Mouse (Mus musculus) limb, embryonic 12.5 days (tissue): Measurements from ENCODE around the gene Itih1. TPM values are rescaled to one million over a fixed set of nuclear protein-coding genes. Genes with fewer than 3 reads are reported as not detected.

Experiments
- ATAC-seq: fragments of 200-750 bp; cut with Nextera tagmentation; 2 replicates; pipeline ENCODE4 v1.8.0; 2017; ENCODE audit warnings: low read depth, moderate TSS enrichment; ENCODE audit not compliant: insufficient number of reproducible peaks, insufficient read depth, low FRiP score, low TSS enrichment
- H3K27ac ChIP-seq: fragments of 300-500 bp; sonication (generic); 2 replicates; pipeline ENCODE4 v1.5.1; 2016; ENCODE audit warnings: mild to moderate bottlenecking, moderate library complexity
- H3K27me3 ChIP-seq: fragments of 300-500 bp; sonication (generic); 2 replicates; pipeline ENCODE4 v1.6.1; 2016; ENCODE audit warnings: mild to moderate bottlenecking, moderate library complexity
- H3K36me3 ChIP-seq: fragments of 300-500 bp; sonication (generic); 2 replicates; pipeline ENCODE4 v1.6.1; 2016; ENCODE audit warnings: mild to moderate bottlenecking, moderate library complexity
- H3K4me1 ChIP-seq: fragments of 300-500 bp; sonication (generic); replicated peaks from 2 replicates; pipeline ENCODE4 v1.6.1; 2016
- H3K4me2 ChIP-seq: fragments of 300-500 bp; sonication (generic); 2 replicates; pipeline ENCODE4 v1.6.1; 2016; ENCODE audit warnings: mild to moderate bottlenecking, moderate library complexity
- H3K4me3 ChIP-seq: fragments of 300-500 bp; sonication (generic); replicated peaks from 2 replicates; pipeline ENCODE4 v1.5.1; 2016; ENCODE audit warnings: mild to moderate bottlenecking
- H3K9ac ChIP-seq: fragments of 300-500 bp; sonication (generic); replicated peaks from 2 replicates; pipeline ENCODE4 v1.6.1; 2016; ENCODE audit warnings: mild to moderate bottlenecking, moderate library complexity
- H3K9me3 ChIP-seq: fragments of 300-500 bp; sonication (generic); 2 replicates; pipeline ENCODE4 v1.6.1; 2016; ENCODE audit warnings: mild to moderate bottlenecking, moderate library complexity
- WGBS: fragments of 180-500 bp; shearing (Covaris S2); methylation state at CpG from one replicate; pipeline ENCODE4 v1.1.7; 2016; 5-methylcytosine and 5-hydroxymethylcytosine counted together
- polyA plus RNA-seq: library from polyadenylated mRNA; unstranded; fragments of >200 nt; fragmentation: Nextera tagmentation; extraction: Ambion mirVana; gene quantifications from 2 replicates; pipeline ENCODE4 v1.2.1, GENCODE M21; 2016

Itih1 gene
- polyA plus RNA-seq, 1 experiment from 2014 or later: 0.06 TPM

DNA sequence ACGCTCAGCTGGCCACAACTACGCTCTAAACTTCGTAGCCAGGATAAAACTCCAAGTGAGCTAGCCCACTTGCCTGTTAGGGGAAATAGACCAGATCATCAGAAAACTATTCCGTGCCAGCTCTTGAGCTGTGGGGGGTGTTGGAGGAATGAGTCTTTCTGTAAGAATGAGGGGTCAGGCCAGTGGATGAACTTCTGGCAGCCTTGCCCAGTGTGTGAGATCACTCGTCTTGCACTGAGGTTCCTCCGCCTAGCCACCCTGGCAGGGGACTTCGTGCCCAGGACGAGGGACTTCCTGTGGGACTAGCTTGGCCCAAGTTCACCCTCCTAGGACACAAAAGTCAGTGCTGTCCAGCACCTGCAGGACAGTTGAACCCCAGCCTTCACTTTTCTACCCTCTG, 38.8 kb downstream of the Itih1 start:
- no peak for ATAC-seq
- Histone ChIP-seq H3K4me3 (no peak overlapping the region), H3K9me3 (0 out of 2 replicates have a peak, but pooled peaks cover 6% of the 10 kb centered on the region), H3K27me3 (no peaks in the 10 kb centered on the region), H3K4me2 (no peak overlapping the region), H3K9ac (no peak overlapping the region), H3K27ac (no peak overlapping the region), H3K36me3 (no peaks in the 10 kb centered on the region), H3K4me1 (no peaks in the 10 kb centered on the region)
- 82% methylated on average over 8 of the region's 8 CpGs for WGBS

DNA sequence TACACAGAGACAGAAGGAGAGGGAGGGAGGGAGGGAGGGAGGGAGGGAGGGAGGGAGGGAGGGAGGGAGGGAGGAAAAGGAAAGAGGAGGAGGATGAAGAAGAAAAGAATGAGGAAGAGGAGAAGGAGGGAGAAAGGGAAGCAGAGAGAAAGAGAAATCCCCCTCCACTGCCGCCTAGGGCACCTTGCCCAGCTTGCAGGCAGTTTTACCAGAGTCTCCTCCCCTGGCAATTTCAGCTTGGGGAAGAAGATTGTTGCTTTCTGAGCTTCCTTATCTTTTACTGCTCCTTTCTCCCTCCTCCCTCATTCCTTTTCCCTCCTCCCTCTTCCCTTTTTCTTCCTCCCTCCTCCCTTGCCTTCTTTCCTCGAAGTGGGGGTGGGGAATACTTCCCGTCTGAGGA, 40.1 kb downstream of the Itih1 start:
- 58% methylated on average over 2 of the region's 3 CpGs for WGBS
- no peak overlapping the region for H3K4me2 ChIP-seq
- ATAC-seq: no peak
- no peaks in the 10 kb centered on the region for H3K36me3 ChIP-seq
- no peak overlapping the region for H3K4me3 ChIP-seq
- H3K9me3 ChIP-seq: 0 out of 2 replicates have a peak, but pooled peaks cover 6% of the 10 kb centered on the region
- H3K27me3 ChIP-seq: no peaks in the 10 kb centered on the region
- no peak overlapping the region for H3K27ac ChIP-seq
- H3K4me1 ChIP-seq: no peaks in the 10 kb centered on the region
- no peak overlapping the region for H3K9ac ChIP-seq

DNA sequence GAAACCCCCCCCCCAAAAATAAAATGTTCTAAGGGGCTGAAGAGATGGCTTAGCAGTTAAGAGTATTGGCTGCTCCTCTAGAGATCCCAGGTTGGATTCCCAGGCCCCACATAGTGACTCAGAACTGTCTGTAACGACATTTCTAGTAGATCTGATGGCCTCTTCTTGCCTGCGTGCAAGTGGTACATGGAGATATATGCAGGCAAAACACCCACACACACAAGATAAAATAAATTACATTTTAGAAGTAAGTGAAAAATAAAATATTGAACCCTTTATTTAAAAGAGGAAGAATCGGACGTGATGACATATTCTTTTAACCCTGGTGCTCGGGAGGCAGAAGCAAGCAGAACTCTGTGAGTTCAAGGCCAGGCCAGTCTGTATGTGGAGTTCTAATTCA, 40.5 kb downstream of the Itih1 start:
- H3K9me3 ChIP-seq: 0 out of 2 replicates have a peak, but pooled peaks cover 6% of the 10 kb centered on the region
- no peak overlapping the region for H3K27ac ChIP-seq
- H3K36me3 ChIP-seq: no peaks in the 10 kb centered on the region
- H3K4me2 ChIP-seq: no peak overlapping the region
- no peaks in the 10 kb centered on the region for H3K4me1 ChIP-seq
- WGBS: 88% methylated on average over 5 of the region's 5 CpGs
- ATAC-seq: no peak
- H3K4me3 ChIP-seq: no peak overlapping the region
- H3K9ac ChIP-seq: no peak overlapping the region
- no peaks in the 10 kb centered on the region for H3K27me3 ChIP-seq

DNA sequence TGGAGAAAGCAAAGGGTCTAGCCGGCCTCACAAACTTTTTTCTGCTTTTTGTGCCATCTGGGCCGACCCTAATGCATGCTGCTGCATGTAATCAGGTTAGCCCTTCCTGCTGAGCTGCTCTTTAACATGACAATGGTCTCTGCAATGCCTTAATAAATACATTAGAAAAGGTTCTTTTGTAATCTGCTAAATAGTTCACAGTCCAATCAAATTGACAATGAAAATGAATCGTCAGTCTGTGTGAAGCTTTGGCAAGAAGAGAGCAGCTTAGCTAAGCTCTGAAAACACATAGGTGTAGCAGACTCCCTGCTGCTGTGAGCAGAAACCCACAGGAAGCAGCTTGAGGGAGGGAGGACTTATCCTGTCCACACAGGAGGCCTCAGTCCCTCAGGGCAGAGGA, 43.1 kb downstream of the Itih1 start:
- WGBS: 74% methylated on average over 3 of the region's 3 CpGs
- no peak overlapping the region for H3K27ac ChIP-seq
- H3K27me3 ChIP-seq: no peaks in the 10 kb centered on the region

DNA sequence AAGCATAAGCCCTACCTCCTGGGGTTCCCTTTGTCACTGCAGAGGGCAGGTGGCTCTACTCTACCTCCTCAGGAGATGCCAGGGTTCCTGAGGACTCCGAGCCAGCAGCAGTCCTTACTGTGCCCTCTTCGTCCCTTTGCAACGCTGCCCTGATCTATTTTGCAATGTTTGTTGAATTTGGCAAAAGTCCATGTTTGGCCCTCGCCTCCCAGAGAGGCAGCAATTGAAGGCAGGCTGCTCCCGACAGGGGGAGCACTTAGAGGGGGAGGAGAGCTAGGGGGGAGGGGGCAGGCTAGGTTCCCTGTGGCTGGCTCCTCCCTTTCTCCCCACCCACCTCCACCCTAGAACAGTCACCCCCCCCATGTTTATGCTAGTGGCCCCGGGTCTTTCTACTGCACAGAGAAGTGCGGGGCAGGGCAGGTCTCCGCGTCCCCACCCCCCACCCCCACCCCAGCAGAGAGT, 54.8 kb downstream of the Itih1 start:
- ATAC-seq: no peak
- H3K9me3 ChIP-seq: no peaks in the 10 kb centered on the region
- H3K27ac ChIP-seq: no peak overlapping the region
- peaks cover 8% of the 10 kb centered on the region for H3K4me1 ChIP-seq
- H3K36me3 ChIP-seq: no peaks in the 10 kb centered on the region
- H3K4me2 ChIP-seq: 0 out of 2 replicates have a peak overlapping the region, but pooled peaks have one; percentile 27
- WGBS: 14% methylated on average over 9 of the region's 9 CpGs
- H3K27me3 ChIP-seq: no peaks in the 10 kb centered on the region
- H3K9ac ChIP-seq: no peak overlapping the region
- H3K4me3 ChIP-seq: no peak overlapping the region

More for the DNA sequence above, 43.1 kb downstream of the Itih1 start:
- Histone ChIP-seq H3K9ac (no peak overlapping the region), H3K4me3 (no peak overlapping the region), H3K4me2 (no peak overlapping the region), H3K36me3 (no peaks in the 10 kb centered on the region), H3K4me1 (no peaks in the 10 kb centered on the region), H3K9me3 (0 out of 2 replicates have a peak, but pooled peaks cover 6% of the 10 kb centered on the region)
- ATAC-seq: no peak

DNA sequence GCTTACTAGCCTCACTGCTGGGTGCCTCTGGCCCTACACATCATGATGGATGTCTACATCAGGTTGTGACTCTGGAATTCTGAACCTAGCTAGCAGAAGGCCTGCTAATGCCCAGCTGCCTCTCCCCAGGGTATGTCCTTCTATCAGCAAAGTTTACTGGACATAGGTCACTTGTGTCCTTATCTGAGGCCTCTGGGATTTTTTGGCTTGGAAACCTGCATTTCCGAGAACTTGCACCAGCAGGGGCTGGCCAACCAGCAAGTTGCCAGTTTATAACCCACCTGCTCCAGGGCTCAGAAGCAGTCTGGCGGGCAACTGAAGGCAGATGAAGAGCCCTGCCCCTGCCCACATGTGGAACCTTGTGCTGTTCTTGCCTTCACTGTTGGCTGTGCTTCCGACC, 56.9 kb downstream of the Itih1 start, which contains the start of gene Itih4:
TSS of gene Itih4 (plus strand) at position 273 of the 400 bp plus-strand sequence.
- WGBS: 77% methylated on average over 3 of the region's 3 CpGs
- H3K9ac ChIP-seq: no peak within 1 kb of the TSS
- no peak within 1 kb of the TSS for H3K4me3 ChIP-seq
- no peak within 1 kb of the TSS for H3K4me2 ChIP-seq
- no peaks in the 10 kb centered on the region for H3K27me3 ChIP-seq
- no peak within 1 kb of the TSS for H3K27ac ChIP-seq
- peaks cover 8% of the 10 kb centered on the region for H3K4me1 ChIP-seq
- no peaks in the 10 kb centered on the region for H3K36me3 ChIP-seq
- no peak for ATAC-seq
- no peaks in the 10 kb centered on the region for H3K9me3 ChIP-seq

DNA sequence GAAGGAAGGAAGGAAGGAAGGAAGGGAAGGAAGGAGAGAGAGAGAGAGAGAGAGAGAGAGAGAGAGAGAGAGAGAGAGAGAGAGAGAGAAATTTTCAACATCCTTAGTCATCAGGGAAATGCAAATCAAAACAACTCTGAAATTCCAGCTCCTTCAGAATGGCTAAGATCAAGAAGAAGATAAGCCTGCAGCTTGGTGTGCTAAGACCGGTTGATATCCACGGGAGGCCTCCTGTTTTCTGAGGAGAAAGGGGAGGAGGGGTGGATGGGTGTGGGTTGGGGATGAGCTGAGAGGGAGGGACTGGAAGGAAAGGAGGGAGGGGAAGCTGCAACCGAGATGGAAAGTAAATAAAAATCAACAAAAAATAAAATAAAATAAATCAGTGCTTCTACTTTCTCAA, 57.8 kb downstream of the Itih1 start:
- 20% methylated on average over 3 of the region's 3 CpGs for WGBS
- peaks cover 8% of the 10 kb centered on the region for H3K4me1 ChIP-seq
- no peak for ATAC-seq

DNA sequence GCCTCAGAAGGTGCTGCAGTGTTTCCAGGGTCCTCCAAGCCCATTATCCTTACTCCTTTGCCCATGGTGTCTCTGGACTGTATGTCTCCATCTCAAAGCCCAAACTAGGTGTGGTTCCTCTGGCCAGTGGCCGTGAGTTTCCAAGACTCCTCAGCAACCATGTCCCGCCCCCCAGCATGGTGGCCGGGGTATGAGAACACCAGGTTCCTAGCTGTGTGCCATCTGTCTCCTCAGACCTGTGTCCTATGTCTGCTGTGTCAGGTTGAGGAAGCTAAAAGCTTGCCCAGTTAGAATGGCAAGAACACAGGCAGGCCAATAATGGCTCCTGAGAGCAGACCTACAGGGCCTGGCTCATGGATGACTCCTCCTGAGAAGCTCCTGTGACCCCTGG, 61.4 kb downstream of the Itih1 start:
- Histone ChIP-seq H3K9me3 (no peaks in the 10 kb centered on the region), H3K36me3 (peaks cover 7% of the 10 kb centered on the region; the same call in 1 of the 2 replicates), H3K27ac (no peak overlapping the region), H3K4me3 (no peak overlapping the region), H3K4me1 (0 out of 2 replicates have a peak, but pooled peaks cover 4% of the 10 kb centered on the region), H3K27me3 (no peaks in the 10 kb centered on the region), H3K4me2 (no peak overlapping the region), H3K9ac (no peak overlapping the region)
- WGBS: 95% methylated on average over 3 of the region's 3 CpGs
- no peak for ATAC-seq

More for the DNA sequence above, 57.8 kb downstream of the Itih1 start:
- Histone ChIP-seq H3K9ac (no peak overlapping the region), H3K27me3 (no peaks in the 10 kb centered on the region), H3K4me2 (no peak overlapping the region), H3K9me3 (no peaks in the 10 kb centered on the region), H3K4me3 (no peak overlapping the region), H3K27ac (no peak overlapping the region), H3K36me3 (no peaks in the 10 kb centered on the region)

DNA sequence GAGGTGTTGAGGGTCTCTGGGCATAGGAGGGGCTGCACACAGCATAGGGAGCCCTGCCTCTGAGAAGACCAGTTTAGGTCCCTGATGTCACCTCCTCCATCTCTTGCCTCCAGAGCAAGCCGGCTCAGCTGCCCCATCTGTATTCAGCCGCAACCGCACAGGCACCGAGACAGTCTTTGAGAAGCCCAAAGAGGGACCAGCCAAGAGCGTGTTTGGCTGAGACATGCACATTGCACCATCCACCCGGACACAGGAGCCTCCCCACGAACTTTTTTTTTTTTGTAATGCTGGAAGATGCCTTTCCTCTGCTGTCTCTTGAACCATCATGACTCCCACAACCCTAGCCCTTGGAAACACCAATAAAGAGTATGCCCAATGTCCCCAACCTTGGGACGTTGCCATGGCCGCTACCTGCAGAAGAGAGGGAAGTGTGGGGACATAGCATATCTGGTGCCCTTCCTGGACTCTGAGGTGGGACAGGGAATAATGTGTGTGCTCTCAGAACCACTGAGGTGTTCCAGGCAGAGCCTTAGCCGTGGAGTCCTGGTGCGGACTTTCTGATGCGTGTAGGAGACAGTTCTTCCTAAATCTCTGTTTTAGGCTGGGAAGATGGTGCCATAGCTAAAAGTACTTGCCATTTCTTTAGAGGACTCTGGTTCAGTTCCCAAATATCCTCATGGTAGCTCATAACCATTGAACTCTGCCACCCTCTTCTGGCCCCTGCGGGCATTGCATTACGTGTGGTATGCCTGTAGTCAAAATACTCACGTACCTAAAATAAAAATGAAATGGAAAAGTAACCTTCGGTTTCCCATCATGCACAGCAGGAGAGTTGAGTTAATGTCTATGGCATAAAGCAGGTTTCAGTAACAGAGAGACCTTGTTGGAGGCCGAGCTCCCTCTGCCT, 62.0 kb downstream of the Itih1 start:
- no peak overlapping the region for H3K27ac ChIP-seq
- no peaks in the 10 kb centered on the region for H3K9me3 ChIP-seq
- WGBS: 81% methylated on average over 17 of the region's 17 CpGs
- no peak for ATAC-seq
- no peaks in the 10 kb centered on the region for H3K27me3 ChIP-seq
- 0 out of 2 replicates have a peak, but pooled peaks cover 4% of the 10 kb centered on the region for H3K4me1 ChIP-seq
- H3K9ac ChIP-seq: no peak overlapping the region
- H3K4me3 ChIP-seq: no peak overlapping the region
- H3K4me2 ChIP-seq: no peak overlapping the region
- H3K36me3 ChIP-seq: peaks cover 13% of the 10 kb centered on the region

DNA sequence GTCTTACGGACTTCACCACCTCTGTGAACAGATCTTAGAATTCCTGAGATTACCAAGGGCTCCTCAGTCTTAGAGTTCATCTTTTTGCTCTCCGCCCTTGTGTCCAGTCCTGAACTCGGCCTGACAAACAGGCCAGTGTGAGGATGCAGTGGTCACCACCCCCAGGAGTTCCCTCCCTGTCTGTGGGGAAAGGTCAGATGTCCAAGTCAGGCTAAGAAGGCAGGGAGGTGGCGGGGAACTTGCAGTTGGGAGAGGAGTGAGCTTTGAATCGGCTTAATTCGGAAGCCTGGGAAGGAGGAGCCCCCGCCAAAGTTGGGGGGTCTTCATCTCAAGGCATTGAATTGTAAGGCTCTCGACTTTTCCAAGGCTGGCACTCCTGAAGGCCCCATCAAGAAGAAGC, 62.8 kb downstream of the Itih1 start:
- no peak overlapping the region for H3K27ac ChIP-seq
- WGBS: 72% methylated on average over 8 of the region's 8 CpGs
- ATAC-seq: no peak
- H3K4me1 ChIP-seq: 0 out of 2 replicates have a peak, but pooled peaks cover 4% of the 10 kb centered on the region
- no peak overlapping the region for H3K4me2 ChIP-seq
- peaks cover 21% of the 10 kb centered on the region for H3K36me3 ChIP-seq
- H3K27me3 ChIP-seq: no peaks in the 10 kb centered on the region
- H3K4me3 ChIP-seq: no peak overlapping the region
- H3K9me3 ChIP-seq: no peaks in the 10 kb centered on the region
- H3K9ac ChIP-seq: no peak overlapping the region

DNA sequence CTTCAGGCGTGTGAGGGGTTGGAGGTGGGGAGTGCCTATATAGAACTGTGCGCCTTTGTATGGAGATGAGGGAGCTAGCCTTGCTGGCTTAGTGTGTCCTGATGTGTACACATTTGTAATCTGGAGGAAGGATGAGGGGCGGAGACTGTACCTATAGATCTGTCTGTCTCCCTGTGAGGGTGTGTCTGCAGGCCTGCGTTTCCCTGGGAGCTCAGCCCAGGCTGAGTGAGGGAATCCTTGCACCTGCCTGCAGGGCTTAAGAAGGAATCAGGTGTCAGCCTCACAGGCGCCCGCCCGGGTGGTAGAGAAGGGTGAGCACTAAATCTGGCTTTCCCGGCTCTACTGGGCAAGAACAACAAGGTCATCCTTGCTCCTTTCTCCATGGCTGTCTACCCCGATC, 63.3 kb downstream of the Itih1 start:
- H3K36me3 ChIP-seq: peaks cover 23% of the 10 kb centered on the region
- 57% methylated on average over 9 of the region's 9 CpGs for WGBS
- no peak for ATAC-seq
- H3K9me3 ChIP-seq: no peaks in the 10 kb centered on the region
- no peaks in the 10 kb centered on the region for H3K27me3 ChIP-seq
- H3K4me2 ChIP-seq: no peak overlapping the region
- no peak overlapping the region for H3K4me3 ChIP-seq
- H3K9ac ChIP-seq: no peak overlapping the region
- H3K27ac ChIP-seq: 0 out of 2 replicates have a peak overlapping the region, but pooled peaks have one; percentile 32
- H3K4me1 ChIP-seq: 0 out of 2 replicates have a peak, but pooled peaks cover 4% of the 10 kb centered on the region
